Mouse (Mus musculus) limb, embryonic 14.5 days (tissue): ENCODE results near the gene Maneal. TPM values are rescaled to one million over a fixed set of nuclear protein-coding genes. Genes with fewer than 3 reads are reported as not detected.

Experiments
- ATAC-seq: fragments of 200-750 bp; cut with Nextera tagmentation; 2 replicates; pipeline ENCODE4 v1.8.0; 2017; ENCODE audit warnings: low read depth, moderate number of reproducible peaks, moderate TSS enrichment; ENCODE audit not compliant: low FRiP score
- DNase-seq: peaks from one replicate; pipeline ENCODE4 v3.0.0-alpha.2; 2015; ENCODE audit warnings: low spot score
- H3K27ac ChIP-seq: fragments of 300-500 bp; sonication (generic); replicated peaks from 2 replicates; pipeline ENCODE4 v1.5.1; 2014; ENCODE audit warnings: low read depth, mild to moderate bottlenecking, low read length, moderate library complexity, mixed read lengths
- H3K27me3 ChIP-seq: fragments of 300-500 bp; sonication (generic); 2 replicates; pipeline ENCODE4 v1.6.1; 2014; ENCODE audit warnings: low read length, mixed read lengths; ENCODE audit not compliant: control insufficient read depth, insufficient read depth
- H3K36me3 ChIP-seq: fragments of 300-500 bp; sonication (generic); 2 replicates; pipeline ENCODE4 v1.6.1; 2014; ENCODE audit warnings: mild to moderate bottlenecking, low read length, moderate library complexity, mixed read lengths; ENCODE audit not compliant: control insufficient read depth, insufficient read depth
- H3K4me1 ChIP-seq: fragments of 300-500 bp; sonication (generic); 2 replicates; pipeline ENCODE4 v1.6.1; 2014; ENCODE audit warnings: antibody characterized with exemption, low read length, mixed read lengths; ENCODE audit not compliant: control insufficient read depth, insufficient read depth
- H3K4me2 ChIP-seq: fragments of 300-500 bp; sonication (generic); replicated peaks from 2 replicates; pipeline ENCODE4 v1.6.1; 2014; ENCODE audit warnings: low read depth, mild to moderate bottlenecking, low read length, moderate library complexity; ENCODE audit not compliant: severe bottlenecking
- H3K4me3 ChIP-seq: fragments of 300-500 bp; sonication (generic); replicated peaks from 2 replicates; pipeline ENCODE4 v1.5.1; 2014; ENCODE audit warnings: low read length
- H3K9ac ChIP-seq: fragments of 300-500 bp; sonication (generic); 2 replicates; pipeline ENCODE4 v1.6.1; 2014; ENCODE audit warnings: mild to moderate bottlenecking, low read depth, low read length, moderate library complexity; ENCODE audit not compliant: severe bottlenecking
- H3K9me3 ChIP-seq: fragments of 300-500 bp; sonication (generic); 2 replicates; pipeline ENCODE4 v1.6.1; 2016; ENCODE audit warnings: low read length; ENCODE audit not compliant: control insufficient read depth
- POLR2A ChIP-seq: fragments of 200-500 bp; IDR thresholded peaks from 2 replicates; pipeline ENCODE4 v1.8.0; 2012; ENCODE audit warnings: inconsistent platforms, mild to moderate bottlenecking, moderate library complexity, borderline replicate concordance; ENCODE audit not compliant: insufficient read depth, insufficient read length; ENCODE audit errors: extremely low read depth
- WGBS: fragments of 180-500 bp; shearing (Covaris S2); extraction: QIAGEN DNeasy Blood & Tissue Kit; methylation state at CpG from one replicate; pipeline ENCODE4 v1.1.7; 2014; 5-methylcytosine and 5-hydroxymethylcytosine counted together
- polyA plus RNA-seq, 2 experiments: library from polyadenylated mRNA; depleted of rRNA in 1 of 2; stranded (reverse) in 1 of 2; unstranded in 1 of 2; fragments of >200 nt; fragmentation: Nextera tagmentation in 1 of 2; extraction: Ambion mirVana in 1 of 2; gene quantifications; 2 replicates each; pipeline versions ENCODE4 v1.2.1 to v1.2.3; 2012 to 2014

The Maneal gene
- polyA plus RNA-seq, 2 experiments: 1.6 to 2.7 TPM

- Histone ChIP-seq H3K9ac (no peak overlapping the region), H3K4me2 (no peak overlapping the region), H3K4me1 (0 out of 2 replicates have a peak, but pooled peaks cover 3% of the 10 kb centered on the region), H3K36me3 (peaks cover 25% of the 10 kb centered on the region), H3K27me3 (peaks cover 24% of the 10 kb centered on the region), H3K27ac (no peak overlapping the region), H3K4me3 (no peak overlapping the region), H3K9me3 (no peaks in the 10 kb centered on the region)
- TF ChIP-seq POLR2A: no peak
- DNase-seq (no peak), ATAC-seq (no peak)
- 67% methylated on average over 5 of the region's 5 CpGs for WGBS
Measured at GRCm38 (mm10) chr4:124858370-124858769, 3.6 kb downstream of the Maneal start.

GRCm38 (mm10) chr4:124856294-124856693 lies 5.7 kb downstream of the Maneal start:
- WGBS: 92% methylated on average over 8 of the region's 8 CpGs
- ATAC-seq: no peak
- peaks cover 7% of the 10 kb centered on the region for H3K4me1 ChIP-seq

GRCm38 (mm10) chr4:124850933-124851658 lies 10.9 kb downstream of the Maneal start, which contains the start of gene 1110065P20Rik:
1110065P20Rik (minus strand) TSS chr4:124851196.
- Histone ChIP-seq H3K4me3 (peak within 1 kb of the TSS; percentile 94), H3K36me3 (peaks cover 44% of the 10 kb centered on the region), H3K27me3 (no peaks in the 10 kb centered on the region), H3K4me1 (peaks cover 13% of the 10 kb centered on the region), H3K9ac (peak within 1 kb of the TSS; percentile 87), H3K9me3 (no peaks in the 10 kb centered on the region), H3K4me2 (peak within 1 kb of the TSS; percentile 80), H3K27ac (peak within 1 kb of the TSS; percentile 91)
- WGBS: 1% methylated on average over 44 of the region's 75 CpGs
- peak; percentile 58 for DNase-seq
- TF ChIP-seq POLR2A: no peak
- peak; percentile 35 for ATAC-seq

More at GRCm38 (mm10) chr4:124856294-124856693, 5.7 kb downstream of the Maneal start:
- Histone ChIP-seq H3K9me3 (no peaks in the 10 kb centered on the region), H3K4me2 (no peak overlapping the region), H3K27me3 (peaks cover 8% of the 10 kb centered on the region), H3K9ac (no peak overlapping the region), H3K4me3 (no peak overlapping the region), H3K27ac (no peak overlapping the region), H3K36me3 (peaks cover 35% of the 10 kb centered on the region)
- no peak for DNase-seq
- no peak for TF ChIP-seq POLR2A

GRCm38 (mm10) chr4:124850261-124850913 lies 11.6 kb downstream of the Maneal start, which contains the start of gene Yrdc:
Yrdc (plus strand) TSS chr4:124850679.
- Histone ChIP-seq H3K36me3 (peaks cover 37% of the 10 kb centered on the region), H3K4me3 (peak within 1 kb of the TSS; percentile 94), H3K27ac (peak within 1 kb of the TSS; percentile 91), H3K4me1 (peaks cover 13% of the 10 kb centered on the region), H3K9me3 (no peaks in the 10 kb centered on the region), H3K27me3 (no peaks in the 10 kb centered on the region), H3K9ac (peak within 1 kb of the TSS; percentile 87), H3K4me2 (peak within 1 kb of the TSS; percentile 80)
- 1% methylated on average over 43 of the region's 90 CpGs for WGBS
- ATAC-seq (peak; percentile 94), DNase-seq (peak; percentile 90)
- TF ChIP-seq POLR2A: peak; percentile 56; the same call in 1 of the 2 replicates

- Histone ChIP-seq H3K4me1 (peaks cover 13% of the 10 kb centered on the region), H3K9ac (peak overlapping the region; percentile 87), H3K4me2 (peak overlapping the region; percentile 80), H3K27ac (peak overlapping the region; percentile 91), H3K36me3 (peaks cover 37% of the 10 kb centered on the region), H3K4me3 (peak overlapping the region; percentile 94), H3K27me3 (no peaks in the 10 kb centered on the region), H3K9me3 (no peaks in the 10 kb centered on the region)
- TF ChIP-seq POLR2A: no peak
- 2% methylated on average over 20 of the region's 24 CpGs for WGBS
- DNase-seq (peak; percentile 78), ATAC-seq (peak; percentile 11; the same call in 1 of the 2 replicates)
Measured at GRCm38 (mm10) chr4:124849631-124850260, 12.2 kb downstream of the Maneal start.
